Mouse (Mus musculus): ENCODE data around the gene Vcl. TPM values are rescaled to one million over a fixed set of nuclear protein-coding genes. Genes with fewer than 3 reads are reported as not detected.

Gene Vcl
- polyA plus RNA-seq, 1 experiment: 129 TPM

DNA sequence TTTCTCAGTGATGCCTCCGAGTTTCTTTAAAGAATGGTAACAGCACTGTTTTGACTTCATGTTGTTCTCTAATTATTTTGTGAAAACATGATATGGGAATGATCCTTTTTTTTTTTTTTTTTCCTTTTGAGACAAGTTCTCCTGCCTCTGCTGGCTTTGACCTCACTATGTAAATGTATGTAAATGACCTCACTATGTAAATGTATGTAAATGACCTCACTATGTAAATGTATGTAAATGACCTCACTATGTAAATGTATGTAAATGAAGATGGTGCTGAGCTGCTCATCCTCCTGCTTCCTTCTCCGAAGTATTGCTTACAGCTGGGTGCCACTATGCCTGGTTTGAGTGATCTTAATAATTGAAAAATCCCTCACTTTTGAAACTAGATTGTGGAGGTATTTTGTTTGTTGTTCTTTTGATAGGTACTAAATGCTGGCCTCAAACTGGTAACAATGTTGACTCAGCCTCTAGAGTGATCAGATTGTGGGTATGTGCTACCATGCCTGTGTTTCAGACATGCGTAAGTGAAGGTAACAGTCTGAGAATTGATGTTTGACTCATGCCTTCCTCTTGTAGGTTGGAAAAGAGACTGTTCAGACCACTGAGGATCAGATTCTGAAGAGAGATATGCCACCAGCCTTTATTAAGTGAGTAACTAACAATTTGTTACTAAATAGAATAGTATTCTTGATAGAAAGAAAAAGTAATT lies 37.9 kb downstream of the Vcl start:
- peaks cover 100% of the 10 kb centered on the region for H3K79me2 ChIP-seq (ENCODE audit: control insufficient read depth, insufficient read depth)
- TF ChIP-seq USF1 (IDR thresholded peaks at IDR 0.05; ENCODE audit: low read depth) (no peak), FOSL1 (IDR thresholded peaks at IDR 0.05; ENCODE audit: insufficient read depth, low read length, poor library complexity, severe bottlenecking) (no peak), CEBPB (IDR thresholded peaks at IDR 0.05; ENCODE audit: low read depth) (no peak), MYOD1 (IDR thresholded peaks at IDR 0.05; ENCODE audit: control insufficient read depth, insufficient read length, low read depth) (no peak), MYOG (IDR thresholded peaks at IDR 0.05; ENCODE audit: control insufficient read depth, extremely low read depth, insufficient read length) (no peak), MAX (IDR thresholded peaks at IDR 0.05) (no peak), CTCF (IDR thresholded peaks at IDR 0.05; ENCODE audit: control insufficient read depth, insufficient read depth, insufficient read length) (no peak)
- peaks cover 42% of the 10 kb centered on the region for H3K36me3 ChIP-seq (ENCODE audit: control insufficient read depth, insufficient read depth)
- H3ac ChIP-seq (ENCODE audit: control insufficient read depth, insufficient read length, low read depth): no peak overlapping the region
- no peaks in the 10 kb centered on the region for H3K27me3 ChIP-seq (ENCODE audit: control insufficient read depth, insufficient read depth, insufficient read length)
- peaks cover 86% of the 10 kb centered on the region for H3K79me3 ChIP-seq (ENCODE audit: low read depth)
- no peak overlapping the region for H3K4me3 ChIP-seq (ENCODE audit: insufficient read depth, poor library complexity, severe bottlenecking)

DNA sequence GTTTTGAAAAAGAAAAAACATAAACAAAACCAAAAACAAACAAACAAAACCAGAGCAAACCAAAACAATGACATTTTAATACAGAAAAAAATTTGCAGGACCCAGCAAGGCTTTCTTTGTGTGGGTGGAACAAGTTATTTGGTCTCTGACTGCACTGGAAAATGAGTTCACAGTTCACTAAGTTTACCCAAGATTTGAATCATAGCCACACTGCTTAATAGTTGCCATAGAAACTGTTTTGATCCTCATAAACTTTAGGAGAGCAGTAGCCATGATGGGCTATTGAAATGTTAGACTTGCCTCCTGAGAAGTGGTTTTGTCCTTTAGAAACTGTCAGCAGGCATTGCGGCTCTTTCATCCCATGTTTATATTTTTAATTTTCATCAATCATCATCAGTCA lies 39.9 kb downstream of the Vcl start:
- no peak for TF ChIP-seq USF1 (IDR thresholded peaks at IDR 0.05; ENCODE audit: low read depth)
- no peak for TF ChIP-seq MYOD1 (IDR thresholded peaks at IDR 0.05; ENCODE audit: control insufficient read depth, insufficient read length, low read depth)
- no peak for TF ChIP-seq CTCF (IDR thresholded peaks at IDR 0.05; ENCODE audit: control insufficient read depth, insufficient read depth, insufficient read length)
- no peak for TF ChIP-seq FOSL1 (IDR thresholded peaks at IDR 0.05; ENCODE audit: insufficient read depth, low read length, poor library complexity, severe bottlenecking)
- TF ChIP-seq CEBPB (IDR thresholded peaks at IDR 0.05; ENCODE audit: low read depth): no peak
- TF ChIP-seq MAX (IDR thresholded peaks at IDR 0.05): no peak
- TF ChIP-seq MYOG (IDR thresholded peaks at IDR 0.05; ENCODE audit: control insufficient read depth, extremely low read depth, insufficient read length): no peak
- Histone ChIP-seq H3K36me3 (ENCODE audit: control insufficient read depth, insufficient read depth) (peaks cover 42% of the 10 kb centered on the region), H3K27me3 (ENCODE audit: control insufficient read depth, insufficient read depth, insufficient read length) (no peaks in the 10 kb centered on the region), H3K79me3 (ENCODE audit: low read depth) (peaks cover 85% of the 10 kb centered on the region), H3K4me3 (ENCODE audit: insufficient read depth, poor library complexity, severe bottlenecking) (no peak overlapping the region), H3K79me2 (ENCODE audit: control insufficient read depth, insufficient read depth) (peaks cover 100% of the 10 kb centered on the region), H3ac (ENCODE audit: control insufficient read depth, insufficient read length, low read depth) (no peak overlapping the region)

DNA sequence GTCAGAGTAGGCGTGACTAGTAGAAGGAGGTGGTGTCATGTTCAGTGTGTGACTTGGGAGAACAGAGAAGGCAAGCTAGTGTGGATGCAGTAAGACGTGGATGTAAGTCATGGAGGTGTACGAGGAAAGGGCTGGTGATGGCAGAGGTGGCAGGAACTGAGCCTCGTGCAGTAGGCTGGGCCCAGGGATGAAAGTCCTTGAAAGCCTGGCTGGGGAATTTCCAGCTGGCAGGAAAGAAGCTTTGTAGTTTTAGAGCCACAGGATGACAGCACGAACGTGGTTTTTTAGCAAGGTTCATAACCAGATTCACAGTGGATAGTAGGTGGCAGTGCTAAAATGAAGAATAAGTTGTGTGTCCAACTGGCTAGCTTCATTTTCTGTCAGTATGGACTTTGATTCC lies 41.2 kb downstream of the Vcl start:
- Histone ChIP-seq H3ac (ENCODE audit: control insufficient read depth, insufficient read length, low read depth) (no peak overlapping the region), H3K4me3 (ENCODE audit: insufficient read depth, poor library complexity, severe bottlenecking) (no peak overlapping the region), H3K36me3 (ENCODE audit: control insufficient read depth, insufficient read depth) (peaks cover 47% of the 10 kb centered on the region), H3K79me2 (ENCODE audit: control insufficient read depth, insufficient read depth) (peaks cover 100% of the 10 kb centered on the region), H3K79me3 (ENCODE audit: low read depth) (peaks cover 84% of the 10 kb centered on the region), H3K27me3 (ENCODE audit: control insufficient read depth, insufficient read depth, insufficient read length) (no peaks in the 10 kb centered on the region)
- TF ChIP-seq CTCF (IDR thresholded peaks at IDR 0.05; ENCODE audit: control insufficient read depth, insufficient read depth, insufficient read length) (no peak), MAX (IDR thresholded peaks at IDR 0.05) (no peak), MYOG (IDR thresholded peaks at IDR 0.05; ENCODE audit: control insufficient read depth, extremely low read depth, insufficient read length) (no peak), MYOD1 (IDR thresholded peaks at IDR 0.05; ENCODE audit: control insufficient read depth, insufficient read length, low read depth) (no peak), FOSL1 (IDR thresholded peaks at IDR 0.05; ENCODE audit: insufficient read depth, low read length, poor library complexity, severe bottlenecking) (no peak), USF1 (IDR thresholded peaks at IDR 0.05; ENCODE audit: low read depth) (no peak), CEBPB (IDR thresholded peaks at IDR 0.05; ENCODE audit: low read depth) (no peak)

DNA sequence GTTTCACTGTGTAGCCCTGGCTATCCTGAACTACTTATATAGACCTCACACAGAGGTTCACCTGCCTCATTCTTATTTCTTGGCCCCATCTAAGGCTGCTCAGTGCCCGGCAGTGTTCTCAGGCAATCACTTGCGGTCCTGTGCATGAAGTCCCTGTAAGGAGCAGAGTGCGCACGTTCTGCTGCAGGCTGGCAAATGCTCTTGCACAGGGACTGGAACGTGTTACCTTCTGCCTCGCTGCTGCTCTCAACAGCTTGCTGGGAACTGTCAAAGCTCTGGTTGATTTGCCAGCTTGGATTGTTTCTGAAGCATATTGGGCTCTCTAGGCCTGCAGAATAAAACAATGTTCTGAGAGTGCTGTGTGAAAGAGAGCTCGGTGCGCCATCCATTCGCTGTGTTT lies 41.7 kb downstream of the Vcl start:
- Histone ChIP-seq H3K36me3 (ENCODE audit: control insufficient read depth, insufficient read depth) (peaks cover 47% of the 10 kb centered on the region), H3ac (ENCODE audit: control insufficient read depth, insufficient read length, low read depth) (no peak overlapping the region), H3K4me3 (ENCODE audit: insufficient read depth, poor library complexity, severe bottlenecking) (no peak overlapping the region), H3K79me2 (ENCODE audit: control insufficient read depth, insufficient read depth) (peaks cover 100% of the 10 kb centered on the region), H3K79me3 (ENCODE audit: low read depth) (peaks cover 83% of the 10 kb centered on the region), H3K27me3 (ENCODE audit: control insufficient read depth, insufficient read depth, insufficient read length) (no peaks in the 10 kb centered on the region)
- no peak for TF ChIP-seq MYOG (IDR thresholded peaks at IDR 0.05; ENCODE audit: control insufficient read depth, extremely low read depth, insufficient read length)
- no peak for TF ChIP-seq MAX (IDR thresholded peaks at IDR 0.05)
- no peak for TF ChIP-seq MYOD1 (IDR thresholded peaks at IDR 0.05; ENCODE audit: control insufficient read depth, insufficient read length, low read depth)
- TF ChIP-seq CTCF (IDR thresholded peaks at IDR 0.05; ENCODE audit: control insufficient read depth, insufficient read depth, insufficient read length): no peak
- TF ChIP-seq USF1 (IDR thresholded peaks at IDR 0.05; ENCODE audit: low read depth): no peak
- no peak for TF ChIP-seq FOSL1 (IDR thresholded peaks at IDR 0.05; ENCODE audit: insufficient read depth, low read length, poor library complexity, severe bottlenecking)
- TF ChIP-seq CEBPB (IDR thresholded peaks at IDR 0.05; ENCODE audit: low read depth): no peak

DNA sequence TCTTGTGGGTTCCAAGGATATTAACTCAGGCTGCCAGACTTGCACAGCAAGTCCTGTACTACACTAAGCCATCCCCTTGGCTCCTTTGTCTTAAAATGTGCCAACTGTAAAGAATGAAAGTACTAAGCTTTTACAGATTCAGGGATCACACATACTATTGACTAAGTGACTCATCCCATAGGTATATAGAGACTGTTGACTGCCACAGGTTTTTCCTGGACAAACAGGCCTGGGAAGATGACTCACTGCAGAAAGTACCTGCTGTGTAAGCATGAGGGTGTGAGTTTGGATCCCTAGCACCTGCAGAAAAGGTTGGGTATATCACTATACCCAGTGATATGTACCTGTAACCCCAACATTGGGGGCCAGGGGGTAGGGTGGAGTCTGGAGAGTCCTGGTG lies 44.6 kb downstream of the Vcl start:
- Histone ChIP-seq H3K79me2 (ENCODE audit: control insufficient read depth, insufficient read depth) (peaks cover 100% of the 10 kb centered on the region), H3K27me3 (ENCODE audit: control insufficient read depth, insufficient read depth, insufficient read length) (no peaks in the 10 kb centered on the region), H3K79me3 (ENCODE audit: low read depth) (peaks cover 87% of the 10 kb centered on the region), H3K36me3 (ENCODE audit: control insufficient read depth, insufficient read depth) (peaks cover 48% of the 10 kb centered on the region), H3K4me3 (ENCODE audit: insufficient read depth, poor library complexity, severe bottlenecking) (no peak overlapping the region), H3ac (ENCODE audit: control insufficient read depth, insufficient read length, low read depth) (no peak overlapping the region)
- TF ChIP-seq MYOG (IDR thresholded peaks at IDR 0.05; ENCODE audit: control insufficient read depth, extremely low read depth, insufficient read length) (no peak), MYOD1 (IDR thresholded peaks at IDR 0.05; ENCODE audit: control insufficient read depth, insufficient read length, low read depth) (no peak), FOSL1 (IDR thresholded peaks at IDR 0.05; ENCODE audit: insufficient read depth, low read length, poor library complexity, severe bottlenecking) (no peak), CTCF (IDR thresholded peaks at IDR 0.05; ENCODE audit: control insufficient read depth, insufficient read depth, insufficient read length) (no peak), MAX (IDR thresholded peaks at IDR 0.05) (no peak)
